Mouse (Mus musculus): ENCODE measurements around the gene Nmrk2.

GRCm38 (mm10) chr10:81151261-81151660 lies 50.6 kb downstream of the Nmrk2 start:
- no peak for TF ChIP-seq CTCF (conservative IDR thresholded peaks at IDR 0.05; ENCODE audit: insufficient read depth, insufficient read length, low read depth, low read length)
- TF ChIP-seq POLR2A (IDR thresholded peaks at IDR 0.05; ENCODE audit: low read depth, low read length): no peak
